Mouse (Mus musculus) lung, adult 2 months (tissue): ENCODE measurements around the gene Gm3327.
"Not testable (repeated sequence)": the region's sequence is repeated elsewhere in the genome, so short reads cannot be mapped to it uniquely, and the experiment has no call there.

Source experiments
- CTCF ChIP-seq: fragments of 200-500 bp; IDR thresholded peaks from 2 replicates; pipeline ENCODE4 v1.5.1; 2011; ENCODE audit warnings: mild to moderate bottlenecking, low read length, control low read depth; ENCODE audit not compliant: insufficient read depth
- POLR2A ChIP-seq: fragments of 200-500 bp; IDR thresholded peaks from 2 replicates; pipeline ENCODE4 v1.6.1; 2011; ENCODE audit warnings: low read depth, mild to moderate bottlenecking, control low read depth, low read length, borderline replicate concordance; ENCODE audit errors: extremely low read depth

DNA sequence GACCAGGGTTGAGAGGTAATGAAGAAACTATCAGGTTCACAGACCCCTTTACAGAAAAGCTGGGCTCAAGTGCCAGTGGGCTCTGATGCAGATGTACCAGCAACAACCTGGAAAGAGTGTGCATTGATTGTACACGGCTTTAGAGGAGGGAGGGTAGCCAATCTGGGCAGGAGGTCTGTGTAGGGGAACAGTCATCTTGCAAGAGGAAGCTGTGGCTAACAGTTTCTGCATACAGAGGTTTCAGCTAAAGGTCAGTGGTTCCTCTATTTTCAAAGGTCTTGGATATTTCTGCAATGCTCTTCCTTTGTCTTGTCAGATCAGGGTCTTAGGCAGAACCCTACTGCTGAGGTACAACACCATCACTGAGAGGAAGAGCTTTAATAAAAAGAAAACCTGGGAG, 32.1 kb upstream of the Gm3327 start:
- not testable (repeated sequence) for TF ChIP-seq POLR2A, CTCF
